Mouse (Mus musculus) cerebellum, adult 9-10 months (tissue): ENCODE results near the gene Sept9.

Source experiments
- DNase-seq: peaks from one replicate; pipeline ENCODE4 v3.0.0; 2022

Gene Sept9

DNA sequence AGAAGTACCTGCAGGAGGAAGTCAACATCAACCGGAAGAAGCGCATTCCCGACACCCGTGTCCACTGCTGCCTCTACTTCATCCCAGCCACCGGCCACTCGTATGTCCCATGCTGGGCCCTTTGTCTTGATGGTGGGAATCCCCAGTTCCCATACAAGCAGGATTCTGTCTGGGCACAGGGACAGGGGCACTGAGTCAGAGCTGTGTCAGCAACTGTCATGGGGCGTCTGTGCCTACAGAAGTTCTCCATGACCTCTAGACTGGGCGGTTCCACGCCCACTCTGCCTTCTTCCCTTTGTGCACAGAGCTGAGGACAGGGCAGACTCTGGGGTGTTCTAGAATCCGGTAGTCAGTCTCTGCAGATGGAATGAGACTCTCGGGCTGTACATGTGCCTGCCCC is 153.7 kb downstream of the Sept9 start:
- no peak for DNase-seq

DNA sequence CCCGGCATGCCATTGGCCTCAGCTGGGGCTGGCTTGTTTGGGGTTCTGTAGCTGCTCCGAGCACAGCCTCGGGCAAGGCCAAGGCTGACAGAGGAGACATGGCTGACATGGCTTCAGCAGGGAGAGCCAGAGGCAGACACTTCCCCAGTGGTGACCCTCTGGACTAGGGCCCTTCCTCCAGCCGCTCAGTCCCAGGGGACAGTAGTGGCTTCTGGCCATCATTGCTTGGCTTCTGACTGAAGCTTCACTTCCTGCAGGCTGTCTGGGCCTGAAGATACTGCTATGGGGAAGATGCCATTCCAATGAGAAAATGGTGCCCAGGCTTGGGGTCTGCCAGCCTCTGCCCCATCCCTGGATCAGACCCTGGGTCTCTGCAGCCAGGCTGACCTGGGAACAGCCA is 154.6 kb downstream of the Sept9 start:
- no peak for DNase-seq

DNA sequence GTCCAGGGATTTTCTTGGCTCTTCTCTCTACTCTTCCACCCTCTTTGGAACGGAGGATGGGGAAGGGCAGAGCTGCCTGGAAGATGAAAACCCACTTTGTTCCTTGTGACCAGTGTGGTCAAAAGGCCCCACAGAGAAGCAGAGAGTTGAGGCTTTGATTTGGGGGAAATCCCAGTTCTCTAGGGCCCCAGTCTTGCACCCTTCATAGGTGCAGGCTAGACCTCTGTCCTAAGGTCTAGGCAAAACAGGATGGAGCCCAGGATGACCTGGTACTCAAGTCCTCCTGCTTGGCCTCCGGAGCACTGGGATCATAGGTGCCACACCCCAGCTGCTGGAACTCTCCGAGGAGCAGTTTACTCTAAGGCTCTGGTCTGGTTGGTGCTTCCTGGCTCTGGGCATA is 157.5 kb downstream of the Sept9 start:
- no peak for DNase-seq

DNA sequence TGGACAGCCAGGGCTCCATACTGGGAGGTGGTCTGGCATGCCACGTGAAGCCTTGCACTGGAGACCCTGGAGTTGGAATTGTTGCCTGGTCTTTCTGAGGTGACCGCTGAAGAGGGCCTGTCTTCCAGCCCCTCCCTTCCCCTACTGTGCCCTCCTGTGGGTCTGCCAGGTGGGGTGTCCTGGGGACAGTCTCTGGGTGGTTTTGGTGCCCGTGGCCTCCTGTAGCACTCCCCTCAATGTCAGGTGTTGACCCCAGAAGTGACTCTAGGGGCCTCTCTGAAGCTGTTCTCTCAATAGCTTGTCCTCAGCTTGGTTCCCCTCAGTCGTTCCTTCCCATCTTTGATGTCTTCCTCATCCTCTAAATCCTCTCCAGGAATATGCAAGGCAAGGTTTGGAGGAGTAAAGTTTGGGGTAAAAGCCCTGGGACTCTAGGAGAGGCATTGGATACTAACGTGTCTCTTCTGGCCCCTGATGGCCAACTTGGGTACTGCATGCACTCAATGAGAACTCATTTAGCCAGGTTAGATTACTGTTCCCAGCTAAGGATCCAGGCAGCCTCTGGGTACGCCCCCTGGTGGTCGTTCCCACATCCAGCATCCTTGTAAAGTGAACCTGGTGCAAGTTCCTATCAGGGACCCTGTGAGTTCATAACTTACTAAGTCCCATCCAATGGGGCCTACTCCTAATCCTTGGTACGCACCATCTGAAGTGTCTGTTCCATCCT is 158.6 kb downstream of the Sept9 start:
- peak; percentile 92 for DNase-seq

- no peak for DNase-seq
Observed at GRCm38 (mm10) chr11:117359161-117359560, 159.7 kb downstream of the Sept9 start.

DNA sequence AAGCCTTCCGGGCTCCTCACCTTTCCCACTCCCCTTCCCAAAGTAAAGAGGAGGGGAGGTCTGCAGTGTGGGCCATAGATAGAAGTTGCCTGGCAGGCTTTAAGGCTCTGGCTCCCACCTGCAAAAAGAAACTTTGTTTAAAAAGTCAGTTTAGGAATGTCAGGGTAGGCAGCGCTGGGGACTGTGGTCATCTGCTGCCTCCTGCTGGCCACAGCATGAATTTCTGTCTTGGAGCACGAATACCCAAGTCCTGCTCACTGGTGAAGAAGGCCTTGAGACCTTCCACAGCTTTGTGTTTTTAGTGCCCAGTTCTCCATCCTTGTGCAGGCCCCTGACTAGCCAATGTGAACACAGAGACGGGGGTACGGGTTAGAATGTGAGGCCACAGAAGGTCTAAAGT is 160.4 kb downstream of the Sept9 start:
- DNase-seq, result peak; percentile 48

GRCm38 (mm10) chr11:117360561-117360960 is 161.1 kb downstream of the Sept9 start:
- no peak for DNase-seq

DNA sequence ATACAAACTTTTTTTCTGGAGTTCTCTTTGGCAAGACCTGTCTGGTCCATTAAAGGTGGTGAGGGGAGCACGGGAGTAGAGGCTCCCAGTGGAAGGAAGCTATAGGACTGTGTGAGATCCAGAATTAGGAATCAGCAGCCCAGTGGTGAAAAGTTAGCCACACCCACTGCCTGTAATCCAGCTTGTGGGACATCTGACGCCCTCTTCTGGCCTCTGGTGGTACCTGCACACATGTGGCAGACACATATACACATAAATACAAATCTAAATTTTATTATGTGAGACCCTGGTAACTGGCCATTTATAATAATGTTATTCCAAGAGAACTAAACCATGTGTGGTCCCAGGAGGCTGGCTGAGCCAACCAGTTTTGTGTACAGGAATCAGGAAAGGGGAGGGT is 162.8 kb downstream of the Sept9 start:
- DNase-seq, result no peak

- DNase-seq, result no peak
Observed at GRCm38 (mm10) chr11:117363918-117364317, 164.5 kb downstream of the Sept9 start.

DNA sequence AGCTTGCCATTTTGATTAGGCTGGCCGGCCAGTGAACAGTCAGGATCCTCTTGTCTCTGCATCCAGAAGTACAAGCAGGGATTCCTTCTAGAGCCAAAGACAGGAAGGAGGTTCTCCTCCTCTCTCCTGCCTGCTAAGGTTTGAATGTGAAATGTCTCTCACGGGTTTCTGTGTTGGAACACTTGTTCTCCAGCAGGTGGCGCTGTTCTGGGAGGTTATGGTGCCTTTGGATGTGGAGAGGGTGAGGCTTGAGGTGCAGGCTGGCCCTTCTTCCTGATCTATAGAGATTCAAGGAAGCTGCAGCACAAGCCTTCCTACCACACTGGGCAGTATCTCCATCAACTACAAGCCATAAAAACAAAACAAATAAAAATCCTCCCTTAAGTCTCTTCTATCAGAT is 167.0 kb downstream of the Sept9 start:
- DNase-seq, result no peak

GRCm38 (mm10) chr11:117366861-117367357 is 167.4 kb downstream of the Sept9 start:
- no peak for DNase-seq

- no peak for DNase-seq
Observed at GRCm38 (mm10) chr11:117367937-117368336, 168.5 kb downstream of the Sept9 start.

- DNase-seq, result no peak
Observed at GRCm38 (mm10) chr11:117369347-117369746, 169.9 kb downstream of the Sept9 start.

GRCm38 (mm10) chr11:117370262-117370850 is 170.9 kb downstream of the Sept9 start:
- no peak for DNase-seq

- DNase-seq, result no peak
Observed at GRCm38 (mm10) chr11:117372537-117372936, 173.1 kb downstream of the Sept9 start.

- DNase-seq, result no peak
Observed at GRCm38 (mm10) chr11:117373195-117373594, 173.7 kb downstream of the Sept9 start.

DNA sequence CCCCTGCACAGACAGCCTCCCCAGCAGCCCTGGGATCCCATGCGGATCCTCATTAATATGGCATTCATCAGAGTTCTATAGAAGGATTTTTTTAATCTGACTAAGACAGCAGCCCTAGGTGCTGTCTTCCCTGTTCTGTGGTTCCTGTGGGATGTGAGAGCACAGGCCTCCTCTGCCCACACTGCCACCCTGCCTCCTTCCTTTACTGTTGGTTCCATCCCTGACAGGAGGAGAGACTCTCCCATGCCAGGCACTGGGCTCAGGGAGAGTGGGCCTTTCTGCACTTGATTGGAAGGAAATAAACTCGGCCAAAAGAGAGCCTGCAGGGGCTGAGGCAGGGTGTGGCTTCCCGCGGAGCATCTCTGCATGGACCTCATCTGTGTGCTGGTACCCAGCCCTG is 174.4 kb downstream of the Sept9 start:
- no peak for DNase-seq

DNA sequence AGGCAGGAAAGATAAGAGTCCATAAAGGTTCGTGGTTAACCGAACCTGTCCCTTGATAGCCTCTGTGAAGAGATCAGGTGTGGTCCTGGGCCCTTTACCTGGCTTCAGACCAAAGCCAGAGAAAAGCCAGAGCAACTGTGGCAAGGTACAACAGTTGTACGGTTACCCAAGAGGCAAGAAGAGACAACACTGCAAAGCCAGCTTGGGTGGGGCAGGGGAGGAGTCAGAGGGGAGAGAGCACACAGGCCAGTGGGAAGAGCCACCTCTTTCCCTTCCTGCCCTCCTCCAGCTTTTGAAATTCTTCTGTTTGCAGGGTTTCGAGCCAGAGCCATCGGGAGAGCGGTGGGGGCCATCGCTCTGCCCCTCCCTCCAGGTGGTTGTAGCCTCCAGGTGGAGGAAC is 174.8 kb downstream of the Sept9 start:
- no peak for DNase-seq

DNA sequence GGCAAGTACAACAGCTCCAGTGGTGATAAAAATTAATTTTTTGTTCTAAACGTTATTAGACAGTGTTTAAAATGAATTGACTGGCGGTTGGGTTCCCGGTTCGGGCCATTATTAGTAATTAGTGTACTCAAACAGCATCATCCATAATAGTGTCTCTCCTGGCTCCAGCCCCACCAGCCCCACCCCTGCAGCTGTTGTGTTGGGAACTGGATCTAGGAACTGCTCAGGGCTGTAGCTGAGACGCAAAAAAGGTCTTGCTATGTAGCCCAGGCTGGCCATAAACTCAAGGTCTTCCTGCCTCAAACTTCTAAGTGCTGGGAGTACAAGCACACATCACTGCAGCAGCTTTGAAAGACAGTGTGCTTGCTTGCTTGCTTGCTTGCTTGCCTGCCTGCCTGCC is 180.3 kb downstream of the Sept9 start:
- no peak for DNase-seq

GRCm38 (mm10) chr11:117384235-117384634 is 184.8 kb downstream of the Sept9 start:
- no peak for DNase-seq

DNA sequence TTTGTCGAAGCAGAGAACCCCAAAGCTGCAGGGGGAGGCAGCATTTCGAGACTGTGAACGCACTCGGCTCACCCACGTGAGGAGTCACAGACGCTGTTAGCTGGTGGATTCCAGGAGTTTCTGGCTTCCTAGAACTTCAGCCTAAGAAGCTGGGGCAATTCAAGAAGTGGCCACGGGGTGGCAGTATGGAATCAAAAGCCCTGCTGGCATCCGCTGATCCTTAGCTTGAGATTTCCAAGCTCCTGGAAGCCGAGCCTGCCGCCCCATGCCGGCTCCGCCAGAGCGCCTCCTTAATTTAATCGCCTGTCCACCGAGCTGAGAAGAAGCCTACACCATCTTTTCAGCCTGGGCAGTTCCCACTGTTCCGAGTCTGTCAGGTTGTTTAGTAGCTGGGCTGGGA is 185.4 kb downstream of the Sept9 start:
- peak; percentile 94 for DNase-seq

GRCm38 (mm10) chr11:117385331-117386103 is 186.1 kb downstream of the Sept9 start:
- no peak for DNase-seq

GRCm38 (mm10) chr11:117387241-117387640 is 187.8 kb downstream of the Sept9 start:
- DNase-seq, result no peak

GRCm38 (mm10) chr11:117390001-117390402 is 190.5 kb downstream of the Sept9 start:
- DNase-seq, result peak; percentile 41
